Mouse (Mus musculus): ENCODE results near the gene Trim68.
"Not testable (repeated sequence)": the region's sequence is repeated elsewhere in the genome, so short reads cannot be mapped to it uniquely, and the experiment has no call there.

Gene Trim68

DNA sequence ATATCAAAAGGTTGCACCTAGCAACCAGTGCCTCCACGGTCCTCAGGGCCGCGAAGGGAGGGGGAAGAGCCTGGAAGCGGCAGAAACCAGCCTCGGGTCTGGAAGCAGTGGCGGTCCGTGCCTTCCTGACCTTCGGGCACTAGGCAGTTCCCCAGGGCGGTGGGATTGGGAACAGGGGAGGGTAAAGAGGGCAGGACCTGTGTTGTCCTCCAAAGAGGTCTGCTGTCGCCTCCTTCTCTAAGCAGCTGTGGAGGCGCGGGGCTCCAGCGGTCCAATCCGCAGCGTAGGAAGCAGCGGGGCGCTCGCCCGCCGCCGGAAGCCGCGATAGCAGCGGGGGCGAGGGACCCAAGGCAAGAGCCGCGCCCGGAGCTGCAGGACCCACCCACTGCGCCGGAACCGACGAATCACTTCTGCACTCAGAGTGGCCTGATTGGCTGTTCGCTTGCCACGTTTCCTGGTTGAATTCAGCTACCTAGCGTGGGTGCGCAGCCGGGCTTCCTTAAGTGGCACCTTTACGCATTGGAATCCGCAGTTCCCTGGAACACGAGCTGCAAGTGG, at the start of gene Trim68:
Trim68 (minus strand) TSS at position 384 of the 558 bp plus-strand sequence.
- DNase-seq (ENCODE audit: low spot score in 2 of 2), result peak; percentile 57 to 87

GRCm38 (mm10) chr7:102733793-102734192, 46.7 kb upstream of the Trim68 start:
- no peak for DNase-seq (ENCODE audit: low spot score in 2 of 2)

DNA sequence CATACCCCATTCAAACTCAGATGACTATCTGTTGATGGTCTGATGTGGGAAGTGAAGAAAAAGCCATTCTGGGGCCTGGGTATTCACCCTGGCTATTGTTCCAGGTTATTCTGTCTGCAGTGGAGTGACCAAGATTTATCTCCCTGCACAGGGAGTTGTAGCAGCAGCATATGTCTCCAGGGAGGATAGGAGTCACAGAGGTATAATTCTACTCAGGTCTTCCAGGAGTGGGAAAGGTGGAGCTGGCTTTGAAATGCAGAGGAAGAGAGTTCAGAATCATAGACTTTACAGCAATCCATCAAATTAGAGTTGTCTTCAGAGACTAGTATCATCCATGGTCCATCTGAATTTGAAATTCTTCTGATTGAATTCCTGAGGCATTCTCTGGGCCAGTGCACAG, 40.3 kb upstream of the Trim68 start, which contains the start of gene Olfr559:
Olfr559 (minus strand) TSS at position 101 of the 400 bp plus-strand sequence.
- no peak for DNase-seq (ENCODE audit: low spot score in 2 of 2)

DNA sequence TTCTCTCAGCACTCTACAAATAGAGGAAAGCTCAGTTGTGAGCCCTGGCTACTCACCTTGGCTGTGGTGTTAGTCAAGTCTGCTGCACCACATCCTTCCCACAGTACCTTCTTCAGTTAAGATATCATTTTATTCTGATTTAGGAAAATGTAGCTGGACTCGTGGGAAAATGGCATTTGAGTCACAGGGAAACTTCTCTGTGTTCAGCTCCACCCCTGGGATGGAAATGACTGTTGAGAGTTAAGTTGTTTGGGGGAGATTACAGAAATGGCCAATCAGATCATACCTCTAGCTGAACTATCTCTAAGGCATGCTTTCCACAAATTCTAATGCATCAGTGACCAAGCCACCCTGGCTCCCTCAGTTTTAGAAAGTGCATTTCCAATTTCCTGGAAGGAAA, 31.8 kb upstream of the Trim68 start, which contains the start of gene Olfr33:
Olfr33 (minus strand) TSS at position 101 of the 400 bp plus-strand sequence.
- DNase-seq (ENCODE audit: low spot score in 2 of 2), result no peak

GRCm38 (mm10) chr7:102701915-102702314, 14.8 kb upstream of the Trim68 start, which contains the start of gene Olfr558:
Gene Olfr558 (plus strand): TSS chr7:102702215.
- no peak for DNase-seq (ENCODE audit: low spot score in 2 of 2)

DNA sequence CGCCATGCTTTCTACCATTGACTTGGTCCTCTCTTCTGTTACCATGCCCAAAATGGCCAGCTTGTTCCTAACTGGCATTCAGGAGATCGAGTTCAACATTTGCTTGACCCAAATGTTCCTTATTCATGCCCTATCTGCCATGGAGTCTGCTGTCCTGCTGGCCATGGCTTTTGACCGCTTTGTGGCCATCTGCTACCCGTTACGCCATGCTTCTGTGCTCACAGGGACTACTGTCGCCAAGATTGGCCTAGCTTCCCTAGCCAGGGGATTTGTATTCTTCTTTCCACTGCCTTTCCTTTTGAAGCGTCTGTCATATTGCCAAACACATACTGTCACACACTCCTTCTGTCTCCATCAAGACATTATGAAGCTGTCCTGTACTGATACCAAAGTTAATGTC, 11.3 kb upstream of the Trim68 start:
- DNase-seq (ENCODE audit: low spot score in 2 of 2), result no peak

DNA sequence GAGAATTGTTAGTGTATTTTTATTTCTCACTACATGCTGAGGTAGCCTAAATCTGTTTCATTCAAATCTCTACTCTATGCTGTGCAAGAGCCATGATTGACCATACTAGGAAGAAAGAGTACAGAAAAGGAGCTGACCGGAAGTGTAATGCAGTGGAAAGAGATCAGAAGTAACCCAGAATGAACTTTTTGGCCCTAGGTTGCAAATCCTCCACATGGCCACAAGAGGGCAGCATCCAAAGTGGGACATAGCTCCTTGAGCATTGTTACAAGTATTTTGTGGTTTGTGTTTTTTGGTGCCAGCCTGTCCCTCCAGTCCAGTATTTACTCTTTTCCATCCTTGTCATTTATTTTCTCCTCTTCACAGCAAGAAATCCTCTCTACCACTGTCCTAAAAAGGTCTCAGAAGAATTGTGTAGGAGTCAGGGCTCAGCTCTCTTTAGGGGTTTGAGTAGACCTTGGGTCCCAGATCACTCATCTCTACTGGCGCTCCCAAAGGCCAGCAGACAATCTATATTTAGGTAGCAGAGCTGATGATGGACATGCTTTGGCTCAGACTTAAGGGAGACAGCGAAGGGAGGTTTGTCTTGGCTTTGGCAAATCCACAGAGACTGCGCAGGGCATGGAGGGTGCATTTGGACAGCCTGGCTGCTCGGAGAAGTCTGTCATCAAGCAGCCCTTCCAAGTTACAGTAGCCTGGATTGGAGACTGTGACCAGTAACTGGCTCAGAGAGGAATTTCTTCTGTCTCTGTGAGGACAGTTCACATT, 8.4 kb upstream of the Trim68 start, which contains the start of gene Olfr557:
Olfr557 (plus strand) TSS at position 553 of the 768 bp plus-strand sequence.
- peak in 1 of 2 experiments; percentile 49 for DNase-seq (ENCODE audit: low spot score in 2 of 2)

DNA sequence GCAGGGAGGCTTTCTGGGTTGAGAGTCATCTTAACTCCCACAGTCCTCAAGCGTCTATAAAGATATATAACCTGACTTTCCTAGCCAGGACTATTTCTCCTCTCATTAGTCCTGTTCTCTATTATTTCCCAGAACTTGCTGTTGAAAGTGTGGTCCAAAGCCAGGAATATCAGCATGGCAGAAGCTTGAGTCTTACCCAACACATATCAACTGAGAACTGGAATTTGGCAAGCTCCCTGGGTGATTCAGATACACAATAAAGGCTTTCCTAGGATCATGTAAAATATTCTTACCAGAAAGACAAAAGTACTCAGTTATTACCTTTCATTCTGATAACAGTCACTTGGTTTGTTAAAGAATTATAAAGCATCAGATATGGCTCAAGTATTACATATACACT, 5.2 kb downstream of the Trim68 start:
- DNase-seq (ENCODE audit: low spot score in 2 of 2), result no peak

- no peak for DNase-seq (ENCODE audit: low spot score in 2 of 2)
These were observed 10.9 kb downstream of the Trim68 start for GRCm38 (mm10) chr7:102676225-102676624.

GRCm38 (mm10) chr7:102665378-102665777, 21.7 kb downstream of the Trim68 start:
- DNase-seq (ENCODE audit: low spot score in 2 of 2), result no peak

- no peak for DNase-seq (ENCODE audit: low spot score in 2 of 2)
These were observed 22.5 kb downstream of the Trim68 start, which contains the start of gene Olfr556 for GRCm38 (mm10) chr7:102664599-102664998. Gene Olfr556 (plus strand): TSS chr7:102664899.

GRCm38 (mm10) chr7:102658523-102658922, 28.6 kb downstream of the Trim68 start, which contains the start of gene Olfr555:
Gene Olfr555 (plus strand): TSS chr7:102658823.
- no peak for DNase-seq (ENCODE audit: low spot score in 2 of 2)

- DNase-seq (ENCODE audit: low spot score in 2 of 2), result not testable (repeated sequence)
These were observed 42.2 kb downstream of the Trim68 start for GRCm38 (mm10) chr7:102644945-102645344.

DNA sequence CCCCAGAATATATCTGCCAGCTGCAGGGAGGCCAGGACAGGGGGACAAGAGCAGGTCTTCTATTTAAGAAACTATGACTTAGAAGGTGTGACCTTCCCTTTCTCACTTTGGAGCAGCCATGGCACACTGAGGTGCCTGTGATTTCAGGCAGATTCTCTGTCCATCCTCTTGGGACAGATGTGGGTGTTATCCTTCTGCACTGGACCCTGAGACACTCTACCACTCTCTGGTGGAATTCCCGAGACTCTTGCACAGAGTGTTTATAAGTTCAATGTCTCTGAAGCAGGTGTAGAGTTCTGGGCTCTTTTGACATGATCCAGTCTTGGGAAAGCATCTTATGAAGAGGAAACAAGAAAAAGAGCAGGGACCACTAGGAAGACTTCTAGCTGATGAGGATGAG, 49.0 kb downstream of the Trim68 start, which contains the start of gene Olfr554:
Olfr554 (plus strand) TSS at position 301 of the 400 bp plus-strand sequence.
- no peak for DNase-seq (ENCODE audit: low spot score in 2 of 2)

DNA sequence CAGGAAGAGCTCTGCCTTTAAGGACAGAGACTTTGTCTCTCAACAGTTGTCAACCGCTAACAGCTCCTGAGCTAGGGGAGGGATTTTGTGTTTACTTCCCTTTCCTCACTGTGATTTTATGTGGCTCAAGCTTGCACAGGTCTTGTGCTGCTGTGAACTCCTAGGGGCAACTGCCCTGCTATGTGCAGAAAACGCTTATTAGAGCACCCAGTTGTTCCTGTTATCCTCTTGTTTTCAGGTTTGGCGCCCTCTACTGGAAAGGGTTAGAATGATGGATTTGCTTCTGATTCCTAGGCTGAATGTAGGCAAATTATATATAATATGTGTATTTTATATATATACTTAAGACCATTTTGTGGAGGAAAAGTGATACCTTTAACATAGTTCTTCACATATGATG, 50.5 kb downstream of the Trim68 start:
- peak; percentile 16 to 59 for DNase-seq (ENCODE audit: low spot score in 2 of 2)
